28 mouse cellular contexts compared by ENCODE assay signal in genomic region chrX:13306190-13306589, GRCm38 (mm10). TPM values are rescaled to one million over a fixed set of nuclear protein-coding genes. Genes with fewer than 3 reads are reported as not detected.
DNase-seq lines count a peak whose midpoint lies in the region; ATAC-seq and TF ChIP-seq lines count a peak whose summit lies in the region.
"Had no signal": no experiment of that assay in that cellular context is flagged by ENCODE, and none has a peak within 500 bp of the region (broad histone marks: within the 10 kb centered on the region; RNA-seq: fewer than 3 reads in every experiment).

No protein-coding gene starts in this region.

- TF ChIP-seq POLR2A in bone marrow macrophage, adult 2 months (IDR thresholded peaks at IDR 0.05; ENCODE audit: borderline replicate concordance, low read depth, low read length): no peak

- no peaks in the 10 kb centered on the region for H3K4me1 ChIP-seq in lung, postnatal 0 days (ENCODE audit: insufficient read depth, low read depth, low read length)
- H3K4me1 ChIP-seq in bone marrow macrophage, adult 2 months (ENCODE audit: control insufficient read depth, insufficient read depth, low read length): peaks cover 4% of the 10 kb centered on the region; the same call in 1 of the 2 replicates
- H3K4me1 ChIP-seq in midbrain, embryonic 15.5 days: no peaks in the 10 kb centered on the region
- H3K4me1 ChIP-seq: embryonic facial prominence, embryonic 10.5 days; embryonic facial prominence, embryonic 13.5 days; forebrain, embryonic 12.5 days; forebrain, embryonic 15.5 days; hindbrain, embryonic 12.5 days; hindbrain, embryonic 15.5 days had no signal

- WGBS in lung, postnatal 0 days: 67% methylated on average over 3 of the region's 3 CpGs
- WGBS in midbrain, embryonic 15.5 days: 72% methylated on average over 3 of the region's 3 CpGs

- no peak overlapping the region for H3K27ac ChIP-seq in lung, postnatal 0 days (ENCODE audit: low read length)
- peak overlapping the region; percentile 27; the same call in 1 of the 2 replicates for H3K27ac ChIP-seq in bone marrow macrophage, adult 2 months (ENCODE audit: insufficient read depth, low read depth, low read length)
- no peak overlapping the region for H3K27ac ChIP-seq in midbrain, embryonic 15.5 days
- H3K27ac ChIP-seq: embryonic facial prominence, embryonic 10.5 days; embryonic facial prominence, embryonic 13.5 days; forebrain, embryonic 12.5 days; forebrain, embryonic 15.5 days; hindbrain, embryonic 12.5 days; hindbrain, embryonic 15.5 days had no signal

- TF ChIP-seq CTCF in lung, postnatal 0 days (IDR thresholded peaks at IDR 0.05): no peak
- no peak for TF ChIP-seq CTCF in bone marrow macrophage, adult 2 months (IDR thresholded peaks at IDR 0.05; ENCODE audit: low read depth, low read length)

- no peak for ATAC-seq in lung, postnatal 0 days
- peak; percentile 92 for ATAC-seq in granulocyte monocyte progenitor cell, adult 5-6 weeks (replicated peaks; ENCODE audit: poor library complexity, severe bottlenecking)
- peak; percentile 75 for ATAC-seq in monocyte, adult 5-6 weeks (replicated peaks; ENCODE audit: insufficient number of reproducible peaks, low FRiP score, low TSS enrichment, poor library complexity, severe bottlenecking)
- no peak for ATAC-seq in midbrain, embryonic 15.5 days (replicated peaks)
- ATAC-seq: forebrain, embryonic 15.5 days; Patski had no signal

- peak; percentile 60 for DNase-seq in lung, postnatal 0 days (ENCODE audit: low spot score)
- DNase-seq in lung, adult 18-20 months: no peak
- DNase-seq in natural killer cell, adult 2 months (ENCODE audit: low spot score in 2 of 2): no peak
- DNase-seq: adrenal gland, postnatal 10 days; adrenal gland, postnatal 36 days; B cell, adult 2 months; cerebellum, adult 11 months; cerebellum, adult 2 months; cerebellum, adult 9-11 months; cerebellum, postnatal 25 days; embryo, embryonic 11 days; gastrocnemius, postnatal 25 days; heart, adult 11 months had no signal

- H3K9ac ChIP-seq in lung, postnatal 0 days (replicated peaks; ENCODE audit: low read depth): no peak overlapping the region
- H3K9ac ChIP-seq in midbrain, embryonic 15.5 days: no peak overlapping the region
- H3K9ac ChIP-seq: embryonic facial prominence, embryonic 13.5 days; forebrain, embryonic 12.5 days; forebrain, embryonic 15.5 days; hindbrain, embryonic 12.5 days; hindbrain, embryonic 15.5 days had no signal

- TF ChIP-seq EP300 in lung, postnatal 0 days (IDR thresholded peaks at IDR 0.05): no peak

- no peak overlapping the region for H3K4me2 ChIP-seq in lung, postnatal 0 days (replicated peaks; ENCODE audit: low read depth, low read length)
- no peak overlapping the region for H3K4me2 ChIP-seq in midbrain, embryonic 15.5 days
- H3K4me2 ChIP-seq: embryonic facial prominence, embryonic 13.5 days; forebrain, embryonic 12.5 days; forebrain, embryonic 15.5 days; heart, embryonic 11.5 days; hindbrain, embryonic 12.5 days; hindbrain, embryonic 15.5 days had no signal

- H3K36me3 ChIP-seq in lung, postnatal 0 days (ENCODE audit: insufficient read depth, low read length): no peaks in the 10 kb centered on the region
- no peaks in the 10 kb centered on the region for H3K36me3 ChIP-seq in midbrain, embryonic 15.5 days (replicated peaks)
- H3K36me3 ChIP-seq: embryonic facial prominence, embryonic 10.5 days; embryonic facial prominence, embryonic 13.5 days; forebrain, embryonic 12.5 days; forebrain, embryonic 15.5 days; G1E; hindbrain, embryonic 12.5 days; hindbrain, embryonic 15.5 days had no signal

- no peaks in the 10 kb centered on the region for H3K27me3 ChIP-seq in lung, postnatal 0 days (replicated peaks; ENCODE audit: insufficient read depth, low read length)
- H3K27me3 ChIP-seq in midbrain, embryonic 15.5 days (replicated peaks): 0 out of 2 replicates have a peak, but pooled peaks cover under 1% of the 10 kb centered on the region
- H3K27me3 ChIP-seq: CH12.LX; embryonic facial prominence, embryonic 13.5 days; forebrain, embryonic 15.5 days; hindbrain, embryonic 15.5 days had no signal

- no peaks in the 10 kb centered on the region for H3K9me3 ChIP-seq in lung, postnatal 0 days (ENCODE audit: low read length)
- no peaks in the 10 kb centered on the region for H3K9me3 ChIP-seq in midbrain, embryonic 15.5 days
- H3K9me3 ChIP-seq: embryonic facial prominence, embryonic 10.5 days; embryonic facial prominence, embryonic 13.5 days; forebrain, embryonic 12.5 days; forebrain, embryonic 15.5 days; G1E; hindbrain, embryonic 12.5 days; hindbrain, embryonic 15.5 days had no signal

- no peak overlapping the region for H3K4me3 ChIP-seq in lung, postnatal 0 days (ENCODE audit: low read depth, low read length)
- no peak overlapping the region for H3K4me3 ChIP-seq in bone marrow macrophage, adult 2 months (ENCODE audit: insufficient read depth, low read length)
- no peak overlapping the region for H3K4me3 ChIP-seq in midbrain, embryonic 15.5 days
- H3K4me3 ChIP-seq: embryonic facial prominence, embryonic 10.5 days; embryonic facial prominence, embryonic 13.5 days; erythroblast, embryonic 14.5 days; forebrain, embryonic 12.5 days; forebrain, embryonic 15.5 days; hindbrain, embryonic 12.5 days; hindbrain, embryonic 15.5 days had no signal

RNA-seq across cellular contexts. Expression of gene Ddx3x, which starts 25.4 kb away (rescaled TPM):
- 81.8 and 85.2 TPM in 2 replicates for polyA plus RNA-seq in lung, postnatal 0 days (2015; fragmentation: Nextera tagmentation; extraction: Ambion mirVana)
- 193 and 212 TPM in 2 replicates for polyA plus RNA-seq in bone marrow macrophage, adult 2 months (2012; ENCODE audit: insufficient read depth, insufficient read length, missing spikeins)
- total RNA-seq in granulocyte monocyte progenitor cell, adult 5-6 weeks (2014; fragmentation: Nextera tagmentation): 150 and 178 TPM in 2 replicates
- 451 and 491 TPM in 2 replicates for total RNA-seq in granulocyte monocyte progenitor cell, adult 5-6 weeks (2017)
- total RNA-seq in monocyte, adult 5-6 weeks (2017): 729 to 855 TPM (median 842 TPM) in 3 replicates
- 103 and 112 TPM in 2 replicates for polyA plus RNA-seq in midbrain, embryonic 15.5 days (2015; fragmentation: Nextera tagmentation; extraction: Ambion mirVana)

Comparison
In these comparisons a context has a peak if more than half of its experiments do, and no peak if none do; other contexts are left out.
1. ATAC-seq: peak in granulocyte monocyte progenitor cell, adult 5-6 weeks (single experiment) and monocyte, adult 5-6 weeks (single experiment); none in lung, postnatal 0 days (single experiment) and midbrain, embryonic 15.5 days (single experiment).